Mouse (Mus musculus) limb, embryonic 14.5 days (tissue): ENCODE data around the gene Ttc24. TPM values are rescaled to one million over a fixed set of nuclear protein-coding genes. Genes with fewer than 3 reads are reported as not detected.

Experiments used
- ATAC-seq: fragments of 200-750 bp; cut with Nextera tagmentation; 2 replicates; pipeline ENCODE4 v1.8.0; 2017; ENCODE audit warnings: low read depth, moderate number of reproducible peaks, moderate TSS enrichment; ENCODE audit not compliant: low FRiP score
- DNase-seq: peaks from one replicate; pipeline ENCODE4 v3.0.0-alpha.2; 2015; ENCODE audit warnings: low spot score
- H3K27ac ChIP-seq: fragments of 300-500 bp; sonication (generic); replicated peaks from 2 replicates; pipeline ENCODE4 v1.5.1; 2014; ENCODE audit warnings: low read depth, mild to moderate bottlenecking, low read length, moderate library complexity, mixed read lengths
- H3K27me3 ChIP-seq: fragments of 300-500 bp; sonication (generic); 2 replicates; pipeline ENCODE4 v1.6.1; 2014; ENCODE audit warnings: low read length, mixed read lengths; ENCODE audit not compliant: control insufficient read depth, insufficient read depth
- H3K36me3 ChIP-seq: fragments of 300-500 bp; sonication (generic); 2 replicates; pipeline ENCODE4 v1.6.1; 2014; ENCODE audit warnings: mild to moderate bottlenecking, low read length, moderate library complexity, mixed read lengths; ENCODE audit not compliant: control insufficient read depth, insufficient read depth
- H3K4me1 ChIP-seq: fragments of 300-500 bp; sonication (generic); 2 replicates; pipeline ENCODE4 v1.6.1; 2014; ENCODE audit warnings: antibody characterized with exemption, low read length, mixed read lengths; ENCODE audit not compliant: control insufficient read depth, insufficient read depth
- H3K4me2 ChIP-seq: fragments of 300-500 bp; sonication (generic); replicated peaks from 2 replicates; pipeline ENCODE4 v1.6.1; 2014; ENCODE audit warnings: low read depth, mild to moderate bottlenecking, low read length, moderate library complexity; ENCODE audit not compliant: severe bottlenecking
- H3K4me3 ChIP-seq: fragments of 300-500 bp; sonication (generic); replicated peaks from 2 replicates; pipeline ENCODE4 v1.5.1; 2014; ENCODE audit warnings: low read length
- H3K9ac ChIP-seq: fragments of 300-500 bp; sonication (generic); 2 replicates; pipeline ENCODE4 v1.6.1; 2014; ENCODE audit warnings: mild to moderate bottlenecking, low read depth, low read length, moderate library complexity; ENCODE audit not compliant: severe bottlenecking
- H3K9me3 ChIP-seq: fragments of 300-500 bp; sonication (generic); 2 replicates; pipeline ENCODE4 v1.6.1; 2016; ENCODE audit warnings: low read length; ENCODE audit not compliant: control insufficient read depth
- POLR2A ChIP-seq: fragments of 200-500 bp; IDR thresholded peaks from 2 replicates; pipeline ENCODE4 v1.8.0; 2012; ENCODE audit warnings: inconsistent platforms, mild to moderate bottlenecking, moderate library complexity, borderline replicate concordance; ENCODE audit not compliant: insufficient read depth, insufficient read length; ENCODE audit errors: extremely low read depth
- WGBS: fragments of 180-500 bp; shearing (Covaris S2); extraction: QIAGEN DNeasy Blood & Tissue Kit; methylation state at CpG from one replicate; pipeline ENCODE4 v1.1.7; 2014; 5-methylcytosine and 5-hydroxymethylcytosine counted together
- polyA plus RNA-seq, 2 experiments: library from polyadenylated mRNA; depleted of rRNA in 1 of 2; stranded (reverse) in 1 of 2; unstranded in 1 of 2; fragments of >200 nt; fragmentation: Nextera tagmentation in 1 of 2; extraction: Ambion mirVana in 1 of 2; gene quantifications; 2 replicates each; pipeline versions ENCODE4 v1.2.1 to v1.2.3; 2012 to 2014

Gene Ttc24
- polyA plus RNA-seq, 2 experiments = not detected

- no peak for ATAC-seq
- H3K9ac ChIP-seq = no peak within 1 kb of the TSS
- H3K27me3 ChIP-seq = peaks cover 57% of the 10 kb centered on the region
- H3K4me2 ChIP-seq = no peak within 1 kb of the TSS
- peaks cover 5% of the 10 kb centered on the region for H3K4me1 ChIP-seq
- no peaks in the 10 kb centered on the region for H3K36me3 ChIP-seq
- no peak for TF ChIP-seq POLR2A
- H3K4me3 ChIP-seq = no peak within 1 kb of the TSS
- no peak within 1 kb of the TSS for H3K27ac ChIP-seq
- no peak for DNase-seq
- 55% methylated on average over 5 of the region's 5 CpGs for WGBS
- H3K9me3 ChIP-seq = no peaks in the 10 kb centered on the region
These were observed 50.5 kb downstream of the Ttc24 start, which contains the start of gene Hapln2 for GRCm38 (mm10) chr3:88027434-88028186. TSS of gene Hapln2 (minus strand) at chr3:88027583.

DNA sequence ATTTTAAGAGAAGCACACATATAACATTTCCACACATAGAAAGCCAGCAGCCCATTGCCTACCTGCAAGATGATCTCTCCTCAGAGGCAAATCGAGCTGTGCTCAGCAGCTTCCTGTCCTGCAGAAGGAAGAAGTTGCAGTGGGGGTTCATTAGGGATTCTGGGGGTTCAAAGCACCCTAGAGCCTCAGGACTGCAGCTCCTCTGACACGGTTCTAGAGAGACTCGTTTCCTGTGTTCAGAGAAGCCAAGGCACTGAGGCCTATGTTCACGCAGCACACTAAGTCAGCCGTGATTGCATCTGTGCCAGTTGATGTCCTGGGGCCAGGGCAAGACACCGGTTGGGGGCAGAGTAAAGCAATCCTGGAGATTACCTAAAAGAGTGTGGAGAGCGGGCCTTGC is 51.3 kb downstream of the Ttc24 start:
- Histone ChIP-seq H3K27me3 (peaks cover 61% of the 10 kb centered on the region), H3K27ac (no peak overlapping the region), H3K9me3 (no peaks in the 10 kb centered on the region), H3K4me2 (no peak overlapping the region), H3K4me3 (no peak overlapping the region), H3K4me1 (peaks cover 6% of the 10 kb centered on the region), H3K9ac (no peak overlapping the region), H3K36me3 (no peaks in the 10 kb centered on the region)
- no peak for DNase-seq
- 53% methylated on average over 7 of the region's 7 CpGs for WGBS
- no peak for ATAC-seq
- no peak for TF ChIP-seq POLR2A

DNA sequence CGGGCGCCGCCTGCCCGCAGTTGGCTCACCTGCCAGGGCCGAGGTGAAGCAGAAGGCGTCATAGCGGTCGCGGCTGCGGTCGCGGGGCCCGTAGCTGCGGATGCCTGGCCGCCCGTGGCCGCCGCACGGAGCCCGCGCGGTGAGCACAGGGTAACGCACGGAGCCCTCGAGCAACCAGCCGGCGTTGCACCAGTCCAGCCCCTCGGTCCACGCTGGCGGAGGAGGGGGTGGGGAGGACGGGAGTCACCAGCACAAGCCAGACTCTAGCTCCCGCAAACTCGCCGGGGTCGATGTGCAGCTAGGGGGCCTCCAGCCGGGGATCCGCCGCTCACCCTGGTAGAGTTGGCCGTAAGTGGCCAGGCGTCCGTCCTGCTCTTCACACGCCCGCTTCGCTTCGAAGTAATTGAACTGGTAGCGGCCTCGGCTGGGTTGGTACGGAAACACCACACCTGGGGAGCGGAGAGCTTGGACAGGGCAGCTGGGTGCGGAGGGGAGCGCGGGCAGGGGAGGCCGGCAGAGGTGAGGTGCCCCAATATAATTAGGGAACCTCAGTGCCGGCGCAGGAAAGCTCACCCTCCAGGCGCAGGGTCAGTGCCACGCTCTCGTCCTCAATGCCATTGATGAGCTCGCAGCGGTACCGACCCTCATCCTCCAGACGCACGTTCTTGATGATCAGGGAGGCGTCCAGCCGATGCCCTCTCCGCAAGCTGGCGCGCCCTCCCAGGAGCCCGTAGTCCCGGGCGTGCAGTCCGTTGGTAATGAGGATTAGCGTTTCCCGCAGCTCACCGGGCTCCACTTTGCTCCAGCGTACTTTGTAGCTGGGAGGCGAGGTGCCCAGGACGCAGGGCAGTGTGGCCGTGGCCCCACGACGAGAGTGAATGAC is 54.7 kb downstream of the Ttc24 start:
- no peak for TF ChIP-seq POLR2A
- H3K9ac ChIP-seq = peak overlapping the region; percentile 14; the same call in 1 of the 2 replicates
- DNase-seq = no peak

GRCm38 (mm10) chr3:88022322-88023191 is 55.5 kb downstream of the Ttc24 start:
- peak overlapping the region; percentile 14; the same call in 1 of the 2 replicates for H3K9ac ChIP-seq
- TF ChIP-seq POLR2A = no peak
- H3K27me3 ChIP-seq = peaks cover 72% of the 10 kb centered on the region
- under 1% methylated on average over 44 of the region's 66 CpGs for WGBS
- H3K36me3 ChIP-seq = no peaks in the 10 kb centered on the region
- H3K9me3 ChIP-seq = no peaks in the 10 kb centered on the region
- H3K4me2 ChIP-seq = peak overlapping the region; percentile 87
- peak; percentile 86 for ATAC-seq
- H3K27ac ChIP-seq = no peak overlapping the region
- peak overlapping the region; percentile 46 for H3K4me3 ChIP-seq
- H3K4me1 ChIP-seq = peaks cover 6% of the 10 kb centered on the region
- peak; percentile 77 for DNase-seq

More for the DNA sequence above, 54.7 kb downstream of the Ttc24 start:
- H3K4me1 ChIP-seq = peaks cover 6% of the 10 kb centered on the region
- H3K4me2 ChIP-seq = peak overlapping the region; percentile 87
- H3K36me3 ChIP-seq = no peaks in the 10 kb centered on the region
- H3K27ac ChIP-seq = no peak overlapping the region
- H3K4me3 ChIP-seq = peak overlapping the region; percentile 46
- no peaks in the 10 kb centered on the region for H3K9me3 ChIP-seq
- 0 out of 2 replicates have a peak, but pooled peaks have one; percentile 11 for ATAC-seq
- peaks cover 72% of the 10 kb centered on the region for H3K27me3 ChIP-seq
- WGBS = under 1% methylated on average over 60 of the region's 81 CpGs

Other genes with a start within 250 kb of the Ttc24 start
- 0.08 and 0.18 TPM in 2 replicates for gene Sh2d2a, start 231.5 kb downstream of the Ttc24 start, polyA plus RNA-seq (2012; rRNA removed)
- not detected in 2 replicates for gene Sh2d2a, start 231.5 kb downstream of the Ttc24 start, polyA plus RNA-seq (2014; fragmentation: Nextera tagmentation; extraction: Ambion mirVana)
- 48.5 and 50.6 TPM in 2 replicates for gene Prcc, start 192.7 kb downstream of the Ttc24 start, polyA plus RNA-seq (2012; rRNA removed)
- 15.8 and 16.8 TPM in 2 replicates for gene Prcc, start 192.7 kb downstream of the Ttc24 start, polyA plus RNA-seq (2014; fragmentation: Nextera tagmentation; extraction: Ambion mirVana)
- 160 and 203 TPM in 2 replicates for gene Hdgf, start 172.0 kb downstream of the Ttc24 start, polyA plus RNA-seq (2012; rRNA removed)
- gene Hdgf, start 172.0 kb downstream of the Ttc24 start, polyA plus RNA-seq (2014; fragmentation: Nextera tagmentation; extraction: Ambion mirVana) = 260 and 268 TPM in 2 replicates
- gene Mrpl24, start 158.8 kb downstream of the Ttc24 start, polyA plus RNA-seq (2012; rRNA removed) = 88.6 and 124 TPM in 2 replicates
- gene Mrpl24, start 158.8 kb downstream of the Ttc24 start, polyA plus RNA-seq (2014; fragmentation: Nextera tagmentation; extraction: Ambion mirVana) = 66.2 and 75.7 TPM in 2 replicates
- 35.7 and 39.7 TPM in 2 replicates for gene Isg20l2, start 148.0 kb downstream of the Ttc24 start, polyA plus RNA-seq (2012; rRNA removed)
- gene Isg20l2, start 148.0 kb downstream of the Ttc24 start, polyA plus RNA-seq (2014; fragmentation: Nextera tagmentation; extraction: Ambion mirVana) = 26.7 and 27.0 TPM in 2 replicates
- 53.6 and 61.8 TPM in 2 replicates for gene Rrnad1, start 147.6 kb downstream of the Ttc24 start, polyA plus RNA-seq (2012; rRNA removed)
- gene Rrnad1, start 147.6 kb downstream of the Ttc24 start, polyA plus RNA-seq (2014; fragmentation: Nextera tagmentation; extraction: Ambion mirVana) = 15.6 and 18.7 TPM in 2 replicates
- 176 and 192 TPM in 2 replicates for gene Crabp2, start 129.6 kb downstream of the Ttc24 start, polyA plus RNA-seq (2012; rRNA removed)
- gene Crabp2, start 129.6 kb downstream of the Ttc24 start, polyA plus RNA-seq (2014; fragmentation: Nextera tagmentation; extraction: Ambion mirVana) = 267 and 331 TPM in 2 replicates
- 28.4 and 36.0 TPM in 2 replicates for gene Nes, start 107.2 kb downstream of the Ttc24 start, polyA plus RNA-seq (2012; rRNA removed)
- 24.5 and 28.7 TPM in 2 replicates for gene Nes, start 107.2 kb downstream of the Ttc24 start, polyA plus RNA-seq (2014; fragmentation: Nextera tagmentation; extraction: Ambion mirVana)
- gene Bcan, start 78.1 kb downstream of the Ttc24 start, polyA plus RNA-seq (2012; rRNA removed) = 1.6 and 1.8 TPM in 2 replicates
- 0.39 and 0.41 TPM in 2 replicates for gene Bcan, start 78.1 kb downstream of the Ttc24 start, polyA plus RNA-seq (2014; fragmentation: Nextera tagmentation; extraction: Ambion mirVana)
- 0.29 and 0.63 TPM in 2 replicates for gene Hapln2, start 50.7 kb downstream of the Ttc24 start, polyA plus RNA-seq (2012; rRNA removed)
- gene Hapln2, start 50.7 kb downstream of the Ttc24 start, polyA plus RNA-seq (2014; fragmentation: Nextera tagmentation; extraction: Ambion mirVana) = 0.15 and 0.22 TPM in 2 replicates
- gene Gpatch4, start 35.2 kb downstream of the Ttc24 start, polyA plus RNA-seq (2012; rRNA removed) = 8.3 and 16.2 TPM in 2 replicates
- gene Gpatch4, start 35.2 kb downstream of the Ttc24 start, polyA plus RNA-seq (2014; fragmentation: Nextera tagmentation; extraction: Ambion mirVana) = 29.7 and 30.2 TPM in 2 replicates
- 101 and 123 TPM in 2 replicates for gene Naxe, start 19.8 kb downstream of the Ttc24 start, polyA plus RNA-seq (2012; rRNA removed)
- 203 and 215 TPM in 2 replicates for gene Naxe, start 19.8 kb downstream of the Ttc24 start, polyA plus RNA-seq (2014; fragmentation: Nextera tagmentation; extraction: Ambion mirVana)
- gene Iqgap3, start 3.7 kb upstream of the Ttc24 start, polyA plus RNA-seq (2012; rRNA removed) = 38.8 and 50.5 TPM in 2 replicates
- 20.0 and 21.0 TPM in 2 replicates for gene Iqgap3, start 3.7 kb upstream of the Ttc24 start, polyA plus RNA-seq (2014; fragmentation: Nextera tagmentation; extraction: Ambion mirVana)
- 58.7 and 79.0 TPM in 2 replicates for gene Mef2d, start 64.1 kb upstream of the Ttc24 start, polyA plus RNA-seq (2012; rRNA removed)
- gene Mef2d, start 64.1 kb upstream of the Ttc24 start, polyA plus RNA-seq (2014; fragmentation: Nextera tagmentation; extraction: Ambion mirVana) = 27.4 and 29.6 TPM in 2 replicates
- 10.5 and 11.0 TPM in 2 replicates for gene Rhbg, start 176.4 kb upstream of the Ttc24 start, polyA plus RNA-seq (2012; rRNA removed)
- 17.0 and 17.2 TPM in 2 replicates for gene Rhbg, start 176.4 kb upstream of the Ttc24 start, polyA plus RNA-seq (2014; fragmentation: Nextera tagmentation; extraction: Ambion mirVana)
- 0.77 TPM in 1 of 2 replicates, not detected in the other for gene Gm38392, start 208.9 kb upstream of the Ttc24 start, polyA plus RNA-seq (2012; rRNA removed)
- gene Gm38392, start 208.9 kb upstream of the Ttc24 start, polyA plus RNA-seq (2014; fragmentation: Nextera tagmentation; extraction: Ambion mirVana) = 0.65 and 5.4 TPM in 2 replicates
- 4.3 and 8.6 TPM in 2 replicates for gene Tsacc, start 218.7 kb upstream of the Ttc24 start, polyA plus RNA-seq (2012; rRNA removed)
- gene Tsacc, start 218.7 kb upstream of the Ttc24 start, polyA plus RNA-seq (2014; fragmentation: Nextera tagmentation; extraction: Ambion mirVana) = 9.4 and 14.3 TPM in 2 replicates
- 285 and 326 TPM in 2 replicates for gene Cct3, start 218.8 kb upstream of the Ttc24 start, polyA plus RNA-seq (2012; rRNA removed)
- gene Cct3, start 218.8 kb upstream of the Ttc24 start, polyA plus RNA-seq (2014; fragmentation: Nextera tagmentation; extraction: Ambion mirVana) = 476 and 516 TPM in 2 replicates
- 131 and 152 TPM in 2 replicates for gene Glmp, start 246.7 kb upstream of the Ttc24 start, polyA plus RNA-seq (2012; rRNA removed)
- gene Glmp, start 246.7 kb upstream of the Ttc24 start, polyA plus RNA-seq (2014; fragmentation: Nextera tagmentation; extraction: Ambion mirVana) = 127 and 130 TPM in 2 replicates